Mouse (Mus musculus): Measurements from ENCODE around the gene Ext2. TPM values are rescaled to one million over a fixed set of nuclear protein-coding genes. Genes with fewer than 3 reads are reported as not detected.

Ext2 gene
- total and polyA plus RNA-seq, 3 experiments: 28.9 to 44.0 (median 43.8) TPM

- intact Hi-C loops (cut with DNase I): no loop called here
- Histone ChIP-seq H3K9ac (ENCODE audit: low read depth, low read length) (no peak overlapping the region), H3K27me3 (ENCODE audit: control insufficient read depth, insufficient read depth, low read length) (no peaks in the 10 kb centered on the region), H3K4me1 (ENCODE audit: control insufficient read depth, insufficient read depth, low read length) (no peaks in the 10 kb centered on the region), H3K79me2 (replicated peaks; ENCODE audit: control insufficient read depth, insufficient read depth, low read length) (no peaks in the 10 kb centered on the region), H3K36me3 (ENCODE audit: control insufficient read depth, insufficient read depth, low read length) (no peaks in the 10 kb centered on the region), H3K4me3 (no peak overlapping the region), H3K27ac (no peak overlapping the region)
- no peak for DNase-seq
- no peak for TF ChIP-seq EP300 (IDR thresholded peaks at IDR 0.05; ENCODE audit: insufficient read depth, low read depth, low read length)
- no peak for TF ChIP-seq CTCF (IDR thresholded peaks at IDR 0.05)
- no peak for TF ChIP-seq POLR2A (IDR thresholded peaks at IDR 0.05; ENCODE audit: insufficient read depth, low read depth, low read length)
- WGBS: 83% methylated on average over 9 of the region's 9 CpGs
Measured at GRCm38 (mm10) chr2:93719792-93720675, 102.3 kb downstream of the Ext2 start.

DNA sequence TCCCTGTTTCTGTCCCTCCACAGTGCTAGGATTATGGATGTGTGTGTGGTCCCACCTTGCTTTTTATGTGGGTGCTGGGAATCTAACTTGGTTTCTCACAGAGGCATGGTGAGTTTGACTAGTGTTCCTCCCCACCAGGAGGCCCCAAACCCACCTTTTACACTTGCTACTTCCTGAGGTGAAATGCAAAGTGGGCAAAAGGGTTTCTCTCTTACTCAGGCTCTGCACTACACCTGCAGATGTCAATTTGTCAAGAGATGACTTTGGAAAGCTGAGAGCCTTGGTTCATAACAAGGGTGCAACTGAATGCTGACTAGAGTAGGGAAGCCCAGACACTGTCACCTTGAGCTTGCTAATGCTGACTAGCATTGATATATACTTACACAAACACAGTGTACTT is 109.1 kb downstream of the Ext2 start:
- Histone ChIP-seq H3K4me3 (no peak overlapping the region), H3K27ac (no peak overlapping the region), H3K4me1 (ENCODE audit: control insufficient read depth, insufficient read depth, low read length) (no peaks in the 10 kb centered on the region), H3K27me3 (ENCODE audit: control insufficient read depth, insufficient read depth, low read length) (no peaks in the 10 kb centered on the region), H3K79me2 (replicated peaks; ENCODE audit: control insufficient read depth, insufficient read depth, low read length) (no peaks in the 10 kb centered on the region), H3K9ac (ENCODE audit: low read depth, low read length) (no peak overlapping the region), H3K36me3 (ENCODE audit: control insufficient read depth, insufficient read depth, low read length) (no peaks in the 10 kb centered on the region)
- no peak for DNase-seq
- TF ChIP-seq CTCF (IDR thresholded peaks at IDR 0.05) (no peak), POLR2A (IDR thresholded peaks at IDR 0.05; ENCODE audit: insufficient read depth, low read depth, low read length) (no peak), EP300 (IDR thresholded peaks at IDR 0.05; ENCODE audit: insufficient read depth, low read depth, low read length) (no peak)
- intact Hi-C loops (cut with DNase I): no loop called here

DNA sequence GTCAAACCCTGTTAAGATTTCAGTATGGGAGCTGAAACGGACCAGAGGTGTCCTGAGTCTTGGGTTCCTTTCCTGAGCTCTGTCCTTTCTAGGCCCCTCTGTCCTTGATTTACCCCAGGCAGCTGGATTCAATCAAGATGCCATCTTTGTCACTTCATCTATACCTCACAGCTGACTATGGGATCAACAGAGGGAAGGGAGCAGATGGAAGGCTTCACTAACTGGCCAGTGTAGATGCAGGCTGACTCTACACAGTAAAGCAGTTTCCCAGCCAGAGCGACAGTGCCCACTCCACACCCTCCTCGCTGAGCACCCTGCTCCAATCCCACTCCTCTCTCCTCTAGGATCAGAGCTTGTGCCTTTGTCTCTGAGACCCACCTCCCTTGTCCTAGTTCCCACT is 110.9 kb downstream of the Ext2 start:
- TF ChIP-seq CTCF (IDR thresholded peaks at IDR 0.05) (no peak), EP300 (IDR thresholded peaks at IDR 0.05; ENCODE audit: insufficient read depth, low read depth, low read length) (no peak), POLR2A (IDR thresholded peaks at IDR 0.05; ENCODE audit: insufficient read depth, low read depth, low read length) (no peak)
- intact Hi-C loops (cut with DNase I): no loop called here
- 83% methylated on average over 3 of the region's 3 CpGs for WGBS

GRCm38 (mm10) chr2:93709696-93710095 is 112.7 kb downstream of the Ext2 start:
- Histone ChIP-seq H3K27ac (no peak overlapping the region), H3K27me3 (ENCODE audit: control insufficient read depth, insufficient read depth, low read length) (no peaks in the 10 kb centered on the region), H3K4me1 (ENCODE audit: control insufficient read depth, insufficient read depth, low read length) (no peaks in the 10 kb centered on the region), H3K36me3 (ENCODE audit: control insufficient read depth, insufficient read depth, low read length) (no peaks in the 10 kb centered on the region), H3K9ac (ENCODE audit: low read depth, low read length) (no peak overlapping the region), H3K4me3 (no peak overlapping the region), H3K79me2 (replicated peaks; ENCODE audit: control insufficient read depth, insufficient read depth, low read length) (no peaks in the 10 kb centered on the region)
- intact Hi-C loops (cut with DNase I): no loop called here
- 74% methylated on average over 3 of the region's 3 CpGs for WGBS
- no peak for TF ChIP-seq POLR2A (IDR thresholded peaks at IDR 0.05; ENCODE audit: insufficient read depth, low read depth, low read length)
- no peak for TF ChIP-seq EP300 (IDR thresholded peaks at IDR 0.05; ENCODE audit: insufficient read depth, low read depth, low read length)
- no peak for TF ChIP-seq CTCF (IDR thresholded peaks at IDR 0.05)
- no peak for DNase-seq

More for the DNA sequence above, 110.9 kb downstream of the Ext2 start:
- no peak for DNase-seq
- Histone ChIP-seq H3K36me3 (ENCODE audit: control insufficient read depth, insufficient read depth, low read length) (no peaks in the 10 kb centered on the region), H3K27me3 (ENCODE audit: control insufficient read depth, insufficient read depth, low read length) (no peaks in the 10 kb centered on the region), H3K9ac (ENCODE audit: low read depth, low read length) (no peak overlapping the region), H3K27ac (no peak overlapping the region), H3K4me3 (no peak overlapping the region), H3K79me2 (replicated peaks; ENCODE audit: control insufficient read depth, insufficient read depth, low read length) (no peaks in the 10 kb centered on the region), H3K4me1 (ENCODE audit: control insufficient read depth, insufficient read depth, low read length) (no peaks in the 10 kb centered on the region)

- WGBS: 95% methylated on average over 6 of the region's 6 CpGs
- no peaks in the 10 kb centered on the region for H3K36me3 ChIP-seq (ENCODE audit: control insufficient read depth, insufficient read depth, low read length)
- H3K4me3 ChIP-seq: no peak overlapping the region
- TF ChIP-seq EP300 (IDR thresholded peaks at IDR 0.05; ENCODE audit: insufficient read depth, low read depth, low read length) (no peak), POLR2A (IDR thresholded peaks at IDR 0.05; ENCODE audit: insufficient read depth, low read depth, low read length) (no peak), CTCF (IDR thresholded peaks at IDR 0.05) (no peak)
- no peak overlapping the region for H3K27ac ChIP-seq
- DNase-seq: no peak
- H3K9ac ChIP-seq (ENCODE audit: low read depth, low read length): no peak overlapping the region
- H3K79me2 ChIP-seq (replicated peaks; ENCODE audit: control insufficient read depth, insufficient read depth, low read length): no peaks in the 10 kb centered on the region
- no peaks in the 10 kb centered on the region for H3K27me3 ChIP-seq (ENCODE audit: control insufficient read depth, insufficient read depth, low read length)
- intact Hi-C loops (cut with DNase I): no loop called here
- no peaks in the 10 kb centered on the region for H3K4me1 ChIP-seq (ENCODE audit: control insufficient read depth, insufficient read depth, low read length)
Measured at GRCm38 (mm10) chr2:93709241-93709640, 113.1 kb downstream of the Ext2 start.

DNA sequence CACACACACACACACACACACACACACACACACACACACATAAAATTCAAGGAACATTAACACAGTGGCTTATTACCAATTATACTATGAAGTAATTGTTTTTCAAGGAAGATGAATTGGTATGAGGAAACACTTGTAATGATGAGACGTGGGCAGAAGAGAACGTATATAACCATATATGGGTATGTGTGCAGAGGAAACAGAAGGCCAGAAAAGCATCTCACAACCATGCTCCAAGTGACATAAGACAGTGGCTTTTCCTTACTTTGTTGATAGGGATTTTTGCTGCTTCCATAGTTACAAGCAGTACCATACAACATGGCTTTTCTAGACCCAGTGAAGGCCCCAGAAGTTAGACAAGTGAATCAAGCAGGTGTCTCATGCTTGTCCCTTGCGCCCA is 115.5 kb downstream of the Ext2 start:
- Histone ChIP-seq H3K4me1 (ENCODE audit: control insufficient read depth, insufficient read depth, low read length) (no peaks in the 10 kb centered on the region), H3K9ac (ENCODE audit: low read depth, low read length) (no peak overlapping the region), H3K4me3 (no peak overlapping the region), H3K79me2 (replicated peaks; ENCODE audit: control insufficient read depth, insufficient read depth, low read length) (no peaks in the 10 kb centered on the region), H3K36me3 (ENCODE audit: control insufficient read depth, insufficient read depth, low read length) (no peaks in the 10 kb centered on the region), H3K27me3 (ENCODE audit: control insufficient read depth, insufficient read depth, low read length) (no peaks in the 10 kb centered on the region), H3K27ac (no peak overlapping the region)
- intact Hi-C loops (cut with DNase I): no loop called here
- WGBS: 87% methylated on average over 3 of the region's 3 CpGs
- DNase-seq: no peak
- TF ChIP-seq CTCF (IDR thresholded peaks at IDR 0.05) (no peak), EP300 (IDR thresholded peaks at IDR 0.05; ENCODE audit: insufficient read depth, low read depth, low read length) (no peak), POLR2A (IDR thresholded peaks at IDR 0.05; ENCODE audit: insufficient read depth, low read depth, low read length) (no peak)

Data from heart, adult 2 months (tissue).